Mouse (Mus musculus) limb, embryonic 15.5 days (tissue): ENCODE data around the gene Ercc2. TPM values are rescaled to one million over a fixed set of nuclear protein-coding genes. Genes with fewer than 3 reads are reported as not detected.
A peak's percentile ranks its signal among the peaks of the same experiment; 100 is the strongest.

Experiments used
- ATAC-seq: fragments of 200-750 bp; cut with Nextera tagmentation; 2 replicates; pipeline ENCODE4 v1.8.0; 2017; ENCODE audit warnings: low read depth, moderate TSS enrichment; ENCODE audit not compliant: insufficient number of reproducible peaks, low FRiP score, low TSS enrichment
- H3K27ac ChIP-seq: fragments of 300-500 bp; sonication (generic); 2 replicates; pipeline ENCODE4 v1.5.1; 2015; ENCODE audit warnings: moderate library complexity, mild to moderate bottlenecking, inconsistent platforms
- H3K27me3 ChIP-seq: fragments of 300-500 bp; sonication (generic); 2 replicates; pipeline ENCODE4 v1.6.1; 2015; ENCODE audit warnings: inconsistent platforms
- H3K36me3 ChIP-seq: fragments of 300-500 bp; sonication (generic); 2 replicates; pipeline ENCODE4 v1.6.1; 2015; ENCODE audit warnings: inconsistent platforms
- H3K4me1 ChIP-seq: fragments of 300-500 bp; sonication (generic); 2 replicates; pipeline ENCODE4 v1.6.1; 2015; ENCODE audit warnings: inconsistent platforms
- H3K4me2 ChIP-seq: fragments of 300-500 bp; sonication (generic); 2 replicates; pipeline ENCODE4 v1.6.1; 2015; ENCODE audit warnings: mild to moderate bottlenecking, inconsistent platforms
- H3K4me3 ChIP-seq: fragments of 300-500 bp; sonication (generic); 2 replicates; pipeline ENCODE4 v1.5.1; 2015; ENCODE audit warnings: mild to moderate bottlenecking, inconsistent platforms
- H3K9ac ChIP-seq: fragments of 300-500 bp; sonication (generic); 2 replicates; pipeline ENCODE4 v1.6.1; 2015; ENCODE audit warnings: inconsistent platforms
- H3K9me3 ChIP-seq: fragments of 300-500 bp; sonication (generic); 2 replicates; pipeline ENCODE4 v1.6.1; 2016; ENCODE audit warnings: inconsistent platforms
- WGBS: fragments of 180-500 bp; shearing (Covaris S2); methylation state at CpG from one replicate; pipeline ENCODE4 v1.1.7; 2015; 5-methylcytosine and 5-hydroxymethylcytosine counted together
- polyA plus RNA-seq: library from polyadenylated mRNA; unstranded; fragments of >200 nt; fragmentation: Nextera tagmentation; extraction: Ambion mirVana; gene quantifications from 2 replicates; pipeline ENCODE4 v1.2.1, GENCODE M21; 2015

The Ercc2 gene
- polyA plus RNA-seq, 1 experiment from 2014 or later, result 14.9 TPM

GRCm38 (mm10) chr7:19360944-19361343 is 20.9 kb upstream of the Ercc2 start:
- Histone ChIP-seq H3K27me3 (no peaks in the 10 kb centered on the region), H3K4me2 (peak overlapping the region; percentile 90), H3K9me3 (no peaks in the 10 kb centered on the region), H3K9ac (peak overlapping the region; percentile 63), H3K27ac (peak overlapping the region; percentile 83), H3K4me1 (peaks cover 42% of the 10 kb centered on the region), H3K36me3 (peaks cover 20% of the 10 kb centered on the region), H3K4me3 (peak overlapping the region; percentile 75)
- under 1% methylated on average over 27 of the region's 27 CpGs for WGBS
- ATAC-seq, result peak; percentile 64

- H3K36me3 ChIP-seq, result peaks cover 13% of the 10 kb centered on the region
- peak overlapping the region; percentile 75 for H3K4me3 ChIP-seq
- peaks cover 42% of the 10 kb centered on the region for H3K4me1 ChIP-seq
- no peak for ATAC-seq
- peak overlapping the region; percentile 63; the same call in 1 of the 2 replicates for H3K9ac ChIP-seq
- H3K9me3 ChIP-seq, result no peaks in the 10 kb centered on the region
- no peaks in the 10 kb centered on the region for H3K27me3 ChIP-seq
- WGBS, result 9% methylated on average over 16 of the region's 16 CpGs
- peak overlapping the region; percentile 90 for H3K4me2 ChIP-seq
- H3K27ac ChIP-seq, result peak overlapping the region; percentile 81
Observed at GRCm38 (mm10) chr7:19361720-19362119, 20.1 kb upstream of the Ercc2 start.

- Histone ChIP-seq H3K9ac (0 out of 2 replicates have a peak overlapping the region, but pooled peaks have one; percentile 10), H3K4me3 (peak overlapping the region; percentile 75; the same call in 1 of the 2 replicates), H3K36me3 (peaks cover 7% of the 10 kb centered on the region), H3K27ac (peak overlapping the region; percentile 81), H3K27me3 (no peaks in the 10 kb centered on the region), H3K4me2 (peak overlapping the region; percentile 90), H3K4me1 (peaks cover 42% of the 10 kb centered on the region), H3K9me3 (no peaks in the 10 kb centered on the region)
- ATAC-seq, result no peak
- 42% methylated on average over 4 of the region's 4 CpGs for WGBS
Observed at GRCm38 (mm10) chr7:19362276-19362675, 19.5 kb upstream of the Ercc2 start.

- H3K9ac ChIP-seq, result no peak overlapping the region
- ATAC-seq, result no peak
- H3K4me3 ChIP-seq, result no peak overlapping the region
- no peaks in the 10 kb centered on the region for H3K36me3 ChIP-seq
- WGBS, result 4% methylated on average over 18 of the region's 18 CpGs
- H3K27ac ChIP-seq, result peak overlapping the region; percentile 72
- peaks cover 34% of the 10 kb centered on the region for H3K4me1 ChIP-seq
- H3K9me3 ChIP-seq, result no peaks in the 10 kb centered on the region
- H3K4me2 ChIP-seq, result peak overlapping the region; percentile 22; the same call in 1 of the 2 replicates
- 0 out of 2 replicates have a peak, but pooled peaks cover 4% of the 10 kb centered on the region for H3K27me3 ChIP-seq
Observed at GRCm38 (mm10) chr7:19363881-19364280, 17.9 kb upstream of the Ercc2 start.

GRCm38 (mm10) chr7:19365376-19365775 is 16.4 kb upstream of the Ercc2 start:
- Histone ChIP-seq H3K4me2 (0 out of 2 replicates have a peak overlapping the region, but pooled peaks have one; percentile 12), H3K27ac (no peak overlapping the region), H3K36me3 (no peaks in the 10 kb centered on the region), H3K27me3 (0 out of 2 replicates have a peak, but pooled peaks cover 4% of the 10 kb centered on the region), H3K9ac (no peak overlapping the region), H3K4me3 (no peak overlapping the region), H3K9me3 (no peaks in the 10 kb centered on the region), H3K4me1 (peaks cover 39% of the 10 kb centered on the region)
- 61% methylated on average over 4 of the region's 4 CpGs for WGBS
- no peak for ATAC-seq

GRCm38 (mm10) chr7:19368380-19368779 is 13.4 kb upstream of the Ercc2 start:
- no peak overlapping the region for H3K9ac ChIP-seq
- H3K4me2 ChIP-seq, result no peak overlapping the region
- 0 out of 2 replicates have a peak, but pooled peaks cover 4% of the 10 kb centered on the region for H3K27me3 ChIP-seq
- no peak for ATAC-seq
- 16% methylated on average over 16 of the region's 16 CpGs for WGBS
- H3K36me3 ChIP-seq, result peaks cover 3% of the 10 kb centered on the region; the same call in 1 of the 2 replicates
- H3K27ac ChIP-seq, result no peak overlapping the region
- H3K9me3 ChIP-seq, result no peaks in the 10 kb centered on the region
- H3K4me3 ChIP-seq, result no peak overlapping the region
- peaks cover 16% of the 10 kb centered on the region for H3K4me1 ChIP-seq

GRCm38 (mm10) chr7:19369823-19370425 is 11.9 kb upstream of the Ercc2 start:
- Histone ChIP-seq H3K27me3 (0 out of 2 replicates have a peak, but pooled peaks cover 4% of the 10 kb centered on the region), H3K4me2 (peak overlapping the region; percentile 81), H3K36me3 (peaks cover 7% of the 10 kb centered on the region; the same call in 1 of the 2 replicates), H3K4me3 (peak overlapping the region; percentile 42), H3K9ac (peak overlapping the region; percentile 44), H3K4me1 (peaks cover 8% of the 10 kb centered on the region), H3K27ac (no peak overlapping the region), H3K9me3 (no peaks in the 10 kb centered on the region)
- 13% methylated on average over 46 of the region's 46 CpGs for WGBS
- no peak for ATAC-seq

GRCm38 (mm10) chr7:19373367-19373766 is 8.4 kb upstream of the Ercc2 start:
- 81% methylated on average over 2 of the region's 2 CpGs for WGBS

GRCm38 (mm10) chr7:19375368-19375767 is 6.4 kb upstream of the Ercc2 start:
- no peak overlapping the region for H3K4me3 ChIP-seq
- H3K36me3 ChIP-seq, result peaks cover 24% of the 10 kb centered on the region
- H3K9ac ChIP-seq, result no peak overlapping the region
- H3K4me1 ChIP-seq, result no peaks in the 10 kb centered on the region
- 81% methylated on average over 18 of the region's 18 CpGs for WGBS
- no peak overlapping the region for H3K27ac ChIP-seq
- H3K4me2 ChIP-seq, result no peak overlapping the region
- H3K9me3 ChIP-seq, result no peaks in the 10 kb centered on the region
- ATAC-seq, result no peak
- no peaks in the 10 kb centered on the region for H3K27me3 ChIP-seq

More at GRCm38 (mm10) chr7:19373367-19373766, 8.4 kb upstream of the Ercc2 start:
- Histone ChIP-seq H3K4me3 (no peak overlapping the region), H3K27ac (no peak overlapping the region), H3K4me1 (peaks cover 7% of the 10 kb centered on the region), H3K9me3 (no peaks in the 10 kb centered on the region), H3K4me2 (no peak overlapping the region), H3K27me3 (0 out of 2 replicates have a peak, but pooled peaks cover 3% of the 10 kb centered on the region), H3K9ac (no peak overlapping the region), H3K36me3 (peaks cover 24% of the 10 kb centered on the region)
- no peak for ATAC-seq

GRCm38 (mm10) chr7:19376019-19376418 is 5.8 kb upstream of the Ercc2 start:
- no peak for ATAC-seq
- Histone ChIP-seq H3K9ac (no peak overlapping the region), H3K9me3 (no peaks in the 10 kb centered on the region), H3K4me2 (no peak overlapping the region), H3K36me3 (peaks cover 24% of the 10 kb centered on the region), H3K27me3 (no peaks in the 10 kb centered on the region), H3K27ac (no peak overlapping the region), H3K4me3 (no peak overlapping the region), H3K4me1 (no peaks in the 10 kb centered on the region)
- WGBS, result 88% methylated on average over 4 of the region's 4 CpGs

- H3K27ac ChIP-seq, result no peak overlapping the region
- no peaks in the 10 kb centered on the region for H3K27me3 ChIP-seq
- no peak for ATAC-seq
- H3K9me3 ChIP-seq, result no peaks in the 10 kb centered on the region
- H3K36me3 ChIP-seq, result peaks cover 20% of the 10 kb centered on the region
- no peak overlapping the region for H3K9ac ChIP-seq
- no peak overlapping the region for H3K4me2 ChIP-seq
- peaks cover 9% of the 10 kb centered on the region for H3K4me1 ChIP-seq
- no peak overlapping the region for H3K4me3 ChIP-seq
- 72% methylated on average over 8 of the region's 8 CpGs for WGBS
Observed at GRCm38 (mm10) chr7:19378049-19378448, 3.8 kb upstream of the Ercc2 start.

- H3K27ac ChIP-seq, result no peak overlapping the region; the same call in 1 of the 2 replicates
- H3K9ac ChIP-seq, result peak overlapping the region; percentile 74
- peaks cover 38% of the 10 kb centered on the region for H3K36me3 ChIP-seq
- H3K4me3 ChIP-seq, result peak overlapping the region; percentile 90
- H3K4me2 ChIP-seq, result peak overlapping the region; percentile 74
- under 1% methylated on average over 37 of the region's 37 CpGs for WGBS
- H3K4me1 ChIP-seq, result peaks cover 21% of the 10 kb centered on the region
- peak; percentile 31 for ATAC-seq
- H3K9me3 ChIP-seq, result no peaks in the 10 kb centered on the region
- H3K27me3 ChIP-seq, result no peaks in the 10 kb centered on the region
Observed at GRCm38 (mm10) chr7:19382166-19382541, 344 bp downstream of the Ercc2 start.
